Mouse (Mus musculus): Measurements from ENCODE around the gene Npb.
A peak's percentile ranks its signal among the peaks of the same experiment; 100 is the strongest.

The Npb gene

DNA sequence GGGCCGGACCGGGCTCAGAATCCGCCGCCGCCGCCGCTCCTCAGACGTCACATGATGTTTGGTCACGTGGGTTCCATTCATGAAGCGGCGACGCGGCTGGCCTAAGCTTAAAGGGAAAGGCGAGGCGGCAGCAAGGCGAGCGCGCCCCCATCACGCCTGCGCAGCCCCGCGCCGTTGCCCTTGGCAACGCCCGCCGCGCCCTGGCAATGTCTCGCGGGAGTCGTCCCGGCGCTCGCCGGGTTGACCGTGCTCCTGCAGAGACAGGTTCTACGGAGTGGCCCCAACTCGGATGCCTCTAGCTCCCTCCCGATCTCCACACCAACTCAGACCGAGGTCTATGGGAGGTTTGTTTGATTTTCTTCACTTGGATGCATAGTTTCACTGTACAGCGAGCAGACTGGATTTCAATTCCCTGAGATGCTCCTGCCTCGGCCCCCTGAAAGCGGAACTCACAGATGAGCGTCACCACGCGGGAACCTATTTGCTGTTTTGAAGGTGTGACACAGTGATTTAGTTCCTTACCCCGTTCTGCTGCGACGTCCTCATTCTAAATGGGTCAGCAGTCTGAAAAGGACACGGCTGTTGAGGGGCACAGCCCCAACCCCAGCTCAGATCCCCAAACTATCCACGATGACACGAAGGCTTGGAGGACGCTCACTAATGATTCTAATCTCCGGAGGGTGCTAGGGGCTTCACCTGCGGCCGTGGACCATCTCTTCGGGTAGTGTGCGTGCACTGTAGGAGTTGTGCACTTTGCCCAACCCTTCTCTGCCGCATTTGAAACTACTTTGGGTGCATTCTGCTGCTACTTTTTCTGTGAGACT, 25.5 kb downstream of the Npb start, which contains the start of gene Mafg:
Gene Mafg (minus strand): TSS at position 81 of the 824 bp plus-strand sequence.
- peak; percentile 89 to 94 for DNase-seq

GRCm38 (mm10) chr11:120634810-120635209, 26.5 kb downstream of the Npb start:
- DNase-seq = no peak

GRCm38 (mm10) chr11:120641255-120641654, 33.0 kb downstream of the Npb start:
- no peak for DNase-seq

- no peak for DNase-seq
Measured at GRCm38 (mm10) chr11:120641869-120642268, 33.6 kb downstream of the Npb start.

GRCm38 (mm10) chr11:120642939-120643600, 34.8 kb downstream of the Npb start:
- DNase-seq = no peak

- peak; percentile 93 for DNase-seq
Measured at GRCm38 (mm10) chr11:120643601-120643987, 35.3 kb downstream of the Npb start, which contains the start of gene Pycr1. Gene Pycr1 (minus strand): TSS chr11:120643769.

- no peak for DNase-seq
Measured at GRCm38 (mm10) chr11:120647047-120647830, 39.0 kb downstream of the Npb start.

DNA sequence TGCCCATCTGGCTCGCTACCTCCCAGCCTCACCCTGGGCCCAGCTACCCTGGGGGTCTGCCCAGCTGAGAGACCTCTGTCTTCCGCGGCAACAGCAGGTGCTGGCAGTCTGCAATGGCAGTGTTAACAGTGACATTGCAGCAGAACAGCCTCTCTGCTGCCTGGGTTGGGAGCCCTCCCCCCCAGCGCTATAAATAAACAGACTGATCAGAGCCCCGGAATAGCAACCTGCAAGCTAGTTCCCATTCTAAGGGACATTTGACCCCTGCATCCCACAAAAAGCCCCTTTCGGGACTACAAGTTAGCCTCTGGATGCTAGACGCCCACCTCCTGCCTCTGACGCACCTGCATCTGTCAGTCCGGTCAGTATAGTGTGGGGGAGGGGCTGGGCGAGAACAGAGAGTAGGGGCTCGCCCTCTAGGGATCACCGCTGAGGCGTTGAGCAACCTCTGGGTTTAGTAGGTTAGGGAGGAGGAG, 39.8 kb downstream of the Npb start, which contains the start of gene Myadml2:
Gene Myadml2 (minus strand): TSS at position 158 of the 476 bp plus-strand sequence.
- peak; percentile 45 to 50 for DNase-seq

GRCm38 (mm10) chr11:120651872-120652271, 43.6 kb downstream of the Npb start:
- DNase-seq = no peak

- no peak for DNase-seq
Measured at GRCm38 (mm10) chr11:120654741-120655140, 46.5 kb downstream of the Npb start.

DNA sequence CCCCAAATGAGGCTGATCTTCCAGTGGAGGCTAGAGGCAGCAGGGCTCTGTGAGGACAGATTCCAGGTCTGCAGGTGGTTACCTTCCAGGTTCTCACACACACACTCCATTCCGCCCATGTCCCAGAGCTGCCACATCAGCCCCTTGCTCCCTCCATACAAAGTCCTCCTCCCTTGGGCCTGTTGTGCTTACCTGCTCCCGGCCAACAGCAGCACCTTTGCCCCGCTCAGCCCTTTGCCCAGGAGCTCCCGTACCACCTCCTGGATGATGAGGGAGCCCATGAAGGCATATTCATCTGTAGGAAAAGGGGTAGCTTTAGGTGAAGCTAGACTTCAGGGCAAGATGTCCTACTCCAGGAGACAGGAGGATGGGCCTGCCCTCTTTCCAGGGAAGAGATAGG, 49.0 kb downstream of the Npb start:
- DNase-seq = no peak

Data from cerebellum, postnatal 36 days (tissue).